Mouse (Mus musculus): Measurements from ENCODE around the gene Slc35f1. TPM values are rescaled to one million over a fixed set of nuclear protein-coding genes. Genes with fewer than 3 reads are reported as not detected.

Slc35f1 gene
- polyA plus RNA-seq, 1 experiment from 2014 or later, result 44.9 TPM

GRCm38 (mm10) chr10:52940111-52940830 is 249.9 kb downstream of the Slc35f1 start:
- no peak overlapping the region for H3K4me2 ChIP-seq (ENCODE audit: low read length)
- peak overlapping the region; percentile 31; the same call in 1 of the 2 replicates for H3K27ac ChIP-seq (ENCODE audit: low read length)
- no peaks in the 10 kb centered on the region for H3K9me3 ChIP-seq (ENCODE audit: control insufficient read depth, low read length)
- no peak overlapping the region for H3K4me3 ChIP-seq (replicated peaks; ENCODE audit: low read length)
- H3K27me3 ChIP-seq (replicated peaks; ENCODE audit: control insufficient read depth, insufficient read depth, low read length), result no peaks in the 10 kb centered on the region
- ATAC-seq, result peak; percentile 82
- H3K4me1 ChIP-seq (replicated peaks; ENCODE audit: control insufficient read depth, insufficient read depth, low read length), result peaks cover 10% of the 10 kb centered on the region
- 31% methylated on average over 1 of the region's 1 CpGs for WGBS
- H3K9ac ChIP-seq (replicated peaks; ENCODE audit: low read depth, low read length), result no peak overlapping the region
- no peaks in the 10 kb centered on the region for H3K36me3 ChIP-seq (ENCODE audit: control insufficient read depth, insufficient read depth)

GRCm38 (mm10) chr10:52940831-52941216 is 250.5 kb downstream of the Slc35f1 start:
- no peaks in the 10 kb centered on the region for H3K36me3 ChIP-seq (ENCODE audit: control insufficient read depth, insufficient read depth)
- H3K9me3 ChIP-seq (ENCODE audit: control insufficient read depth, low read length), result no peaks in the 10 kb centered on the region
- peak overlapping the region; percentile 31 for H3K27ac ChIP-seq (ENCODE audit: low read length)
- no peaks in the 10 kb centered on the region for H3K27me3 ChIP-seq (replicated peaks; ENCODE audit: control insufficient read depth, insufficient read depth, low read length)
- H3K9ac ChIP-seq (replicated peaks; ENCODE audit: low read depth, low read length), result 0 out of 2 replicates have a peak overlapping the region, but pooled peaks have one; percentile 7
- ATAC-seq, result peak; percentile 73
- WGBS, result 37% methylated on average over 5 of the region's 5 CpGs
- H3K4me3 ChIP-seq (replicated peaks; ENCODE audit: low read length), result no peak overlapping the region
- H3K4me2 ChIP-seq (ENCODE audit: low read length), result no peak overlapping the region
- H3K4me1 ChIP-seq (replicated peaks; ENCODE audit: control insufficient read depth, insufficient read depth, low read length), result peaks cover 10% of the 10 kb centered on the region

GRCm38 (mm10) chr10:52952581-52952980 is 262.2 kb downstream of the Slc35f1 start:
- no peaks in the 10 kb centered on the region for H3K36me3 ChIP-seq (ENCODE audit: control insufficient read depth, insufficient read depth)
- H3K4me1 ChIP-seq (replicated peaks; ENCODE audit: control insufficient read depth, insufficient read depth, low read length), result no peaks in the 10 kb centered on the region
- no peaks in the 10 kb centered on the region for H3K27me3 ChIP-seq (replicated peaks; ENCODE audit: control insufficient read depth, insufficient read depth, low read length)
- no peak overlapping the region for H3K27ac ChIP-seq (ENCODE audit: low read length)
- H3K4me2 ChIP-seq (ENCODE audit: low read length), result no peak overlapping the region
- H3K9ac ChIP-seq (replicated peaks; ENCODE audit: low read depth, low read length), result no peak overlapping the region
- no peak overlapping the region for H3K4me3 ChIP-seq (replicated peaks; ENCODE audit: low read length)
- no peaks in the 10 kb centered on the region for H3K9me3 ChIP-seq (ENCODE audit: control insufficient read depth, low read length)
- no peak for ATAC-seq
- WGBS, result 88% methylated on average over 3 of the region's 3 CpGs

GRCm38 (mm10) chr10:52956728-52957127 is 266.4 kb downstream of the Slc35f1 start:
- Histone ChIP-seq H3K9me3 (ENCODE audit: control insufficient read depth, low read length) (no peaks in the 10 kb centered on the region), H3K4me1 (replicated peaks; ENCODE audit: control insufficient read depth, insufficient read depth, low read length) (no peaks in the 10 kb centered on the region), H3K9ac (replicated peaks; ENCODE audit: low read depth, low read length) (no peak overlapping the region), H3K36me3 (ENCODE audit: control insufficient read depth, insufficient read depth) (no peaks in the 10 kb centered on the region), H3K4me2 (ENCODE audit: low read length) (no peak overlapping the region), H3K27me3 (replicated peaks; ENCODE audit: control insufficient read depth, insufficient read depth, low read length) (no peaks in the 10 kb centered on the region), H3K27ac (ENCODE audit: low read length) (no peak overlapping the region), H3K4me3 (replicated peaks; ENCODE audit: low read length) (no peak overlapping the region)
- WGBS, result 69% methylated on average over 4 of the region's 4 CpGs
- ATAC-seq, result no peak

GRCm38 (mm10) chr10:52979251-52979650 is 288.9 kb downstream of the Slc35f1 start:
- H3K4me2 ChIP-seq (ENCODE audit: low read length), result no peak overlapping the region
- no peak overlapping the region for H3K27ac ChIP-seq (ENCODE audit: low read length)
- no peak overlapping the region for H3K9ac ChIP-seq (replicated peaks; ENCODE audit: low read depth, low read length)
- no peaks in the 10 kb centered on the region for H3K9me3 ChIP-seq (ENCODE audit: control insufficient read depth, low read length)
- no peaks in the 10 kb centered on the region for H3K27me3 ChIP-seq (replicated peaks; ENCODE audit: control insufficient read depth, insufficient read depth, low read length)
- H3K36me3 ChIP-seq (ENCODE audit: control insufficient read depth, insufficient read depth), result no peaks in the 10 kb centered on the region
- 75% methylated on average over 1 of the region's 1 CpGs for WGBS
- ATAC-seq, result peak; percentile 47; the same call in 1 of the 2 replicates
- H3K4me1 ChIP-seq (replicated peaks; ENCODE audit: control insufficient read depth, insufficient read depth, low read length), result no peaks in the 10 kb centered on the region
- H3K4me3 ChIP-seq (replicated peaks; ENCODE audit: low read length), result no peak overlapping the region

GRCm38 (mm10) chr10:52982836-52983235 is 292.5 kb downstream of the Slc35f1 start:
- no peak for ATAC-seq
- Histone ChIP-seq H3K27me3 (replicated peaks; ENCODE audit: control insufficient read depth, insufficient read depth, low read length) (no peaks in the 10 kb centered on the region), H3K9ac (replicated peaks; ENCODE audit: low read depth, low read length) (no peak overlapping the region), H3K27ac (ENCODE audit: low read length) (no peak overlapping the region), H3K4me1 (replicated peaks; ENCODE audit: control insufficient read depth, insufficient read depth, low read length) (no peaks in the 10 kb centered on the region), H3K9me3 (ENCODE audit: control insufficient read depth, low read length) (no peaks in the 10 kb centered on the region), H3K36me3 (ENCODE audit: control insufficient read depth, insufficient read depth) (no peaks in the 10 kb centered on the region), H3K4me3 (replicated peaks; ENCODE audit: low read length) (no peak overlapping the region), H3K4me2 (ENCODE audit: low read length) (no peak overlapping the region)
- WGBS, result 65% methylated on average over 1 of the region's 1 CpGs

- H3K4me1 ChIP-seq (replicated peaks; ENCODE audit: control insufficient read depth, insufficient read depth, low read length), result no peaks in the 10 kb centered on the region
- WGBS, result 52% methylated on average over 2 of the region's 2 CpGs
- H3K36me3 ChIP-seq (ENCODE audit: control insufficient read depth, insufficient read depth), result no peaks in the 10 kb centered on the region
- no peak overlapping the region for H3K4me2 ChIP-seq (ENCODE audit: low read length)
- no peak for ATAC-seq
- H3K9me3 ChIP-seq (ENCODE audit: control insufficient read depth, low read length), result no peaks in the 10 kb centered on the region
- H3K27ac ChIP-seq (ENCODE audit: low read length), result no peak overlapping the region
- no peak overlapping the region for H3K4me3 ChIP-seq (replicated peaks; ENCODE audit: low read length)
- no peak overlapping the region for H3K9ac ChIP-seq (replicated peaks; ENCODE audit: low read depth, low read length)
- no peaks in the 10 kb centered on the region for H3K27me3 ChIP-seq (replicated peaks; ENCODE audit: control insufficient read depth, insufficient read depth, low read length)
Observed at GRCm38 (mm10) chr10:52992246-52992645, 301.9 kb downstream of the Slc35f1 start.

GRCm38 (mm10) chr10:52996886-52997285 is 306.6 kb downstream of the Slc35f1 start:
- Histone ChIP-seq H3K36me3 (ENCODE audit: control insufficient read depth, insufficient read depth) (no peaks in the 10 kb centered on the region), H3K4me2 (ENCODE audit: low read length) (no peak overlapping the region), H3K9me3 (ENCODE audit: control insufficient read depth, low read length) (no peaks in the 10 kb centered on the region), H3K27ac (ENCODE audit: low read length) (no peak overlapping the region), H3K27me3 (replicated peaks; ENCODE audit: control insufficient read depth, insufficient read depth, low read length) (no peaks in the 10 kb centered on the region), H3K9ac (replicated peaks; ENCODE audit: low read depth, low read length) (no peak overlapping the region), H3K4me1 (replicated peaks; ENCODE audit: control insufficient read depth, insufficient read depth, low read length) (no peaks in the 10 kb centered on the region), H3K4me3 (replicated peaks; ENCODE audit: low read length) (no peak overlapping the region)
- WGBS, result 37% methylated on average over 2 of the region's 2 CpGs
- ATAC-seq, result 0 out of 2 replicates have a peak, but pooled peaks have one; percentile 54

- Histone ChIP-seq H3K9me3 (ENCODE audit: control insufficient read depth, low read length) (no peaks in the 10 kb centered on the region), H3K36me3 (ENCODE audit: control insufficient read depth, insufficient read depth) (no peaks in the 10 kb centered on the region), H3K4me1 (replicated peaks; ENCODE audit: control insufficient read depth, insufficient read depth, low read length) (no peaks in the 10 kb centered on the region), H3K27ac (ENCODE audit: low read length) (no peak overlapping the region), H3K9ac (replicated peaks; ENCODE audit: low read depth, low read length) (no peak overlapping the region), H3K4me2 (ENCODE audit: low read length) (no peak overlapping the region), H3K4me3 (replicated peaks; ENCODE audit: low read length) (no peak overlapping the region), H3K27me3 (replicated peaks; ENCODE audit: control insufficient read depth, insufficient read depth, low read length) (no peaks in the 10 kb centered on the region)
- no peak for ATAC-seq
- 90% methylated on average over 7 of the region's 7 CpGs for WGBS
Observed at GRCm38 (mm10) chr10:53001136-53001535, 310.8 kb downstream of the Slc35f1 start.
